Comparison of ENCODE assay signal across 8 mouse cellular contexts in the genomic region with DNA sequence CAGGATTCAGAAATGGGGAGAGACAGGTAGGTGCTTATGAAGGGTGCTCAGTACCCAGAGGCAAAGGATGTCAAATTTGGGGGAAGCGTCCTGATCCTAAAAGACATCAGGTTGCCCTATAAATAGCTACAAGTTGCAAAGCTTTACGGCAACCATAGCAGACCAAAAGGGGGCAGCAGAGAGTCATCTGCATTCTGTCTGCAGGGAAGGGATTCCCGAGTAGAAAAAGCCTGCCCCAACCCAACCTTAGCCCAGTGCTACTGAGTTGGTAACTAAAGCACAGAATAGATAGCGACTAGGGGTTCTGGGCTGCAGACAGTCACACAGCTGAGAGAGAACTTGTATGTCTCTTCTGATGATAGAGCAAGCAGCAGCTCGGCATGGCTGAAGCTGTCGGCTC. TPM values are rescaled to one million over a fixed set of nuclear protein-coding genes. Genes with fewer than 3 reads are reported as not detected.
DNase-seq lines count a peak whose midpoint lies in the region; ATAC-seq and TF ChIP-seq lines count a peak whose summit lies in the region.

No protein-coding gene starts in this region.

- H3K36me3 ChIP-seq in heart, embryonic 11.5 days (ENCODE audit: control insufficient read depth, insufficient read depth, low read length) = no peaks in the 10 kb centered on the region
- H3K36me3 ChIP-seq in hindbrain, postnatal 0 days (ENCODE audit: insufficient read depth, low read length) = no peaks in the 10 kb centered on the region
- peaks cover 5% of the 10 kb centered on the region; the same call in 1 of the 2 replicates for H3K36me3 ChIP-seq in midbrain, embryonic 12.5 days

- H3K9ac ChIP-seq in heart, embryonic 11.5 days (ENCODE audit: low read depth, low read length) = no peak overlapping the region
- no peak overlapping the region for H3K9ac ChIP-seq in hindbrain, postnatal 0 days (replicated peaks; ENCODE audit: low read length)
- no peak overlapping the region for H3K9ac ChIP-seq in midbrain, embryonic 12.5 days (replicated peaks)

- DNase-seq in heart, adult 11 months = peak; percentile 94
- peak; percentile 93 to 97 for DNase-seq in cerebellum, postnatal 10 days
- DNase-seq in frontal cortex, postnatal 14 days (ENCODE audit: low spot score in 2 of 2) = peak; percentile 44 to 72
- DNase-seq in hindbrain, postnatal 0 days (ENCODE audit: low spot score) = peak; percentile 92
- DNase-seq in left cerebral cortex, postnatal 10 days (ENCODE audit: extremely low spot score in 1 of 2, low spot score in 2 of 2) = peak; percentile 67 to 82
- DNase-seq in skeletal muscle tissue, adult 2 months (ENCODE audit: low read depth, low spot score) = peak; percentile 74

- peak; percentile 95 for TF ChIP-seq CTCF in hindbrain, postnatal 0 days (IDR thresholded peaks at IDR 0.05; ENCODE audit: low read depth)

- no peak overlapping the region for H3K27ac ChIP-seq in heart, embryonic 11.5 days (ENCODE audit: low read depth, low read length)
- no peak overlapping the region for H3K27ac ChIP-seq in hindbrain, postnatal 0 days
- no peak overlapping the region for H3K27ac ChIP-seq in midbrain, embryonic 12.5 days (replicated peaks)

- H3K27me3 ChIP-seq in heart, embryonic 11.5 days (ENCODE audit: control insufficient read depth, insufficient read depth, low read length) = no peaks in the 10 kb centered on the region
- no peaks in the 10 kb centered on the region for H3K27me3 ChIP-seq in hindbrain, postnatal 0 days (ENCODE audit: insufficient read depth, low read length)
- no peaks in the 10 kb centered on the region for H3K27me3 ChIP-seq in midbrain, embryonic 12.5 days

- 34% methylated on average over 6 of the region's 6 CpGs for WGBS in heart, embryonic 11.5 days (ENCODE audit: insufficient replicate concordance)
- 25% methylated on average over 6 of the region's 6 CpGs for WGBS in hindbrain, postnatal 0 days
- 34% methylated on average over 6 of the region's 6 CpGs for WGBS in midbrain, embryonic 12.5 days

- intact Hi-C loops in left cerebral cortex, postnatal 10 days (cut with DNase I) = loop anchor here (5.0 kb wide), 2 partner anchors 137 to 462 kb away; no protein-coding TSS in a partner anchor

- no peak overlapping the region for H3K4me3 ChIP-seq in heart, embryonic 11.5 days (ENCODE audit: low read depth, low read length)
- no peak overlapping the region for H3K4me3 ChIP-seq in hindbrain, postnatal 0 days (ENCODE audit: low read length)
- no peak overlapping the region for H3K4me3 ChIP-seq in midbrain, embryonic 12.5 days

- H3K4me2 ChIP-seq in heart, embryonic 11.5 days = no peak overlapping the region
- no peak overlapping the region for H3K4me2 ChIP-seq in hindbrain, postnatal 0 days (ENCODE audit: low read depth, low read length)
- no peak overlapping the region for H3K4me2 ChIP-seq in midbrain, embryonic 12.5 days (replicated peaks)

- no peak; the same call in 1 of the 2 replicates for ATAC-seq in heart, embryonic 11.5 days (replicated peaks; ENCODE audit: insufficient number of reproducible peaks, low FRiP score, low TSS enrichment)
- peak; percentile 76; the same call in 1 of the 2 replicates for ATAC-seq in hindbrain, postnatal 0 days
- peak; percentile 62; the same call in 1 of the 2 replicates for ATAC-seq in midbrain, embryonic 12.5 days (ENCODE audit: low FRiP score, low read depth)

- H3K4me1 ChIP-seq in heart, embryonic 11.5 days (ENCODE audit: control insufficient read depth, insufficient read depth, low read length) = 0 out of 2 replicates have a peak, but pooled peaks cover 3% of the 10 kb centered on the region
- H3K4me1 ChIP-seq in hindbrain, postnatal 0 days (ENCODE audit: insufficient read depth, low read length) = no peaks in the 10 kb centered on the region
- H3K4me1 ChIP-seq in midbrain, embryonic 12.5 days = peaks cover 3% of the 10 kb centered on the region; the same call in 1 of the 2 replicates

- H3K9me3 ChIP-seq in heart, embryonic 11.5 days (replicated peaks; ENCODE audit: control insufficient read depth, low read length) = no peaks in the 10 kb centered on the region
- H3K9me3 ChIP-seq in hindbrain, postnatal 0 days (ENCODE audit: low read length) = no peaks in the 10 kb centered on the region
- no peaks in the 10 kb centered on the region for H3K9me3 ChIP-seq in midbrain, embryonic 12.5 days

RNA-seq across cellular contexts. Expression of a gene that starts 31.0 kb away (rescaled TPM):
- polyA plus RNA-seq in heart, embryonic 11.5 days (2014; fragmentation: Nextera tagmentation; extraction: Ambion mirVana) = 73.1 and 86.4 TPM in 2 replicates
- 16.2 and 17.5 TPM in 2 replicates for total RNA-seq in hindbrain, postnatal 0 days (2014; rRNA removed)
- polyA plus RNA-seq in hindbrain, postnatal 0 days (2015; fragmentation: Nextera tagmentation; extraction: Ambion mirVana) = 41.3 and 41.7 TPM in 2 replicates
- total RNA-seq in left cerebral cortex, postnatal 10 days (2021) = 10 to 100 TPM; 27.5 to 29.6 TPM
- polyA plus RNA-seq in midbrain, embryonic 12.5 days (2016; fragmentation: Nextera tagmentation; extraction: Ambion mirVana) = 46.7 and 49.3 TPM in 2 replicates

RNA-seq across cellular contexts. Expression of a gene that starts 31.0 kb away (rescaled TPM):
- 57.0 and 59.6 TPM in 2 replicates for polyA plus RNA-seq in heart, embryonic 11.5 days (2014; fragmentation: Nextera tagmentation; extraction: Ambion mirVana)
- 29.3 and 38.2 TPM in 2 replicates for total RNA-seq in hindbrain, postnatal 0 days (2014; rRNA removed)
- 51.2 and 52.8 TPM in 2 replicates for polyA plus RNA-seq in hindbrain, postnatal 0 days (2015; fragmentation: Nextera tagmentation; extraction: Ambion mirVana)
- 10 to 100 TPM; 34.8 to 35.8 TPM for total RNA-seq in left cerebral cortex, postnatal 10 days (2021)
- polyA plus RNA-seq in midbrain, embryonic 12.5 days (2016; fragmentation: Nextera tagmentation; extraction: Ambion mirVana) = 47.8 and 48.4 TPM in 2 replicates
